Mouse (Mus musculus) liver, embryonic 14.5 days (tissue): ENCODE data around the gene Cgrrf1.

Source experiments
- CTCF ChIP-seq: IDR thresholded peaks from 2 replicates; pipeline ENCODE4 v1.5.1; 2016; ENCODE audit warnings: antibody characterized with exemption, low read depth, control low read depth
- EP300 ChIP-seq: IDR thresholded peaks from 2 replicates; pipeline ENCODE4 v1.6.1; 2016; ENCODE audit warnings: antibody characterized with exemption, low read depth

- TF ChIP-seq CTCF (no peak), EP300 (no peak)
Measured at GRCm38 (mm10) chr14:46788505-46788901, 43.4 kb upstream of the Cgrrf1 start.
